Mouse (Mus musculus) hindbrain, embryonic 16.5 days (tissue): ENCODE data around the gene Rftn1. TPM values are rescaled to one million over a fixed set of nuclear protein-coding genes. Genes with fewer than 3 reads are reported as not detected.

Experiments used
- ATAC-seq: fragments of 200-750 bp; cut with Nextera tagmentation; 2 replicates; pipeline ENCODE4 v1.8.0; 2017; ENCODE audit warnings: moderate TSS enrichment, moderate library complexity
- H3K27ac ChIP-seq: fragments of 300-500 bp; sonication (generic); 2 replicates; pipeline ENCODE4 v1.5.1; 2014; ENCODE audit warnings: low read depth, mild to moderate bottlenecking, control low read depth, low read length, moderate library complexity
- H3K27me3 ChIP-seq: fragments of 300-500 bp; sonication (generic); replicated peaks from 2 replicates; pipeline ENCODE4 v1.6.1; 2014; ENCODE audit warnings: low read length; ENCODE audit not compliant: control insufficient read depth, insufficient read depth
- H3K36me3 ChIP-seq: fragments of 300-500 bp; sonication (generic); 2 replicates; pipeline ENCODE4 v1.6.1; 2014; ENCODE audit warnings: mild to moderate bottlenecking, low read length, moderate library complexity, mixed read lengths; ENCODE audit not compliant: control insufficient read depth, insufficient read depth
- H3K4me1 ChIP-seq: fragments of 300-500 bp; sonication (generic); 2 replicates; pipeline ENCODE4 v1.6.1; 2014; ENCODE audit warnings: low read depth, low read length; ENCODE audit not compliant: control insufficient read depth, insufficient read depth
- H3K4me2 ChIP-seq: fragments of 300-500 bp; sonication (generic); 2 replicates; pipeline ENCODE4 v1.6.1; 2014; ENCODE audit warnings: mild to moderate bottlenecking, low read length, control low read depth, moderate library complexity
- H3K4me3 ChIP-seq: fragments of 300-500 bp; sonication (generic); 2 replicates; pipeline ENCODE4 v1.5.1; 2014; ENCODE audit warnings: mild to moderate bottlenecking, low read length, control low read depth, moderate library complexity
- H3K9ac ChIP-seq: fragments of 300-500 bp; sonication (generic); 2 replicates; pipeline ENCODE4 v1.6.1; 2014; ENCODE audit warnings: low read depth, mild to moderate bottlenecking, control low read depth, low read length, moderate library complexity
- H3K9me3 ChIP-seq: fragments of 300-500 bp; sonication (generic); 2 replicates; pipeline ENCODE4 v1.6.1; 2014; ENCODE audit warnings: mild to moderate bottlenecking, low read length, moderate library complexity; ENCODE audit not compliant: control insufficient read depth
- WGBS: fragments of 180-500 bp; shearing (Covaris S2); extraction: QIAGEN DNeasy Blood & Tissue Kit; methylation state at CpG from one replicate; pipeline ENCODE4 v1.1.7; 2014; 5-methylcytosine and 5-hydroxymethylcytosine counted together
- polyA plus RNA-seq: library from polyadenylated mRNA; unstranded; fragments of >200 nt; fragmentation: Nextera tagmentation; extraction: Ambion mirVana; gene quantifications from 2 replicates; pipeline ENCODE4 v1.2.1, GENCODE M21; 2015

Gene Rftn1
- polyA plus RNA-seq, 1 experiment from 2014 or later = 21.1 TPM

DNA sequence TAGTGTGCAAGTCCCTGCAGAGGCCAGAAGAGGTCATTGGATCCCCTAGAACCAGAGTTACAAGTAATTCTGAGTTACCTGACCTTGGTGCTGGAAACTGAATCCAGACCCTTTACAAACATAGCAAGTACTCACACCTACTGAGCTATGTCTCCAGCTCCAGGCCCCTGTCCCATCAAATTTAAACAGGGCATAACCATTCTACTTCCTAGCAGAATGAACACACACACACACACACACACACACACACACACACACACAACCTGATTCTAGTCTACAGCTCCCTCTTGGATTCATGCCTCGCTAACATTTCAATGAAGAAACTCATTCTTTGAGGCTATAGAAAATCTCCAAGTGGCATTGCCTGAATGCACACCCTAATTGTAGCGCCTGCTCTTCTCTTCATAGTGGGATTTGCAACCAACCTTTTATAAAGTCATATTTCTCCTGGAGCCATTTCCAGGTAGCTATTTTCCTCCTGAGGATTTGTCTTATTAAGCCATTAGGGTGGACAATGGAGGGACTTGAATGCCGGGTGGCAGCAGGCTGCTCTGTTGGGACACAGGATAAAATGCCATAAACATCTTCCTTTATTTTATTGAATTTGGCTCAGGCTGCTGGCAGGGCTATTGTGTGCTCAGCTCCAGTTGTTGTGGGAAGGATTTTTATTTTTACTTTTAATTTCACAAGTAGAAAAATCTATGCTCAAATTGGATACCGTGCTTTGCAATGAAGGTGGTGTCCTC, 213.6 kb downstream of the Rftn1 start:
- no peak overlapping the region for H3K9ac ChIP-seq
- WGBS = 53% methylated on average over 4 of the region's 4 CpGs

DNA sequence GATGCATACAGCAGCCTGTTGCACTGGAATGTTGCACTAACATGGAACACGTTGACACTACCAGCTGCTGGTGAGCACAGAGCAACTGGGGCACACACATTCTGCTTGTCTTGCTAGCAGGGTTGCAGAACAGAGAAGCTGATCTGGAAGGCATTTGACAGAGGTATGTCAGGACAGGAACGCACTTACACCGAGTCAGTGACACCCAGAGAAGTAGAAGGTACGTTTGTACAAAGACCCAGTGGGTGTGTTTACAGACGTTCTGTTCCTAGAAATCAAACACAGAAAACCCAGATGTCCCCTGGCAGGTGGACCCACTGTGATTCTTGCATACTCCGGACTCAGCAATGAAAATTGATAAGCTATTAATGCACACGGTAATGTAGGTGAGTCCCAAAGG, 215.0 kb downstream of the Rftn1 start:
- Histone ChIP-seq H3K27me3 (no peaks in the 10 kb centered on the region), H3K9ac (no peak overlapping the region), H3K27ac (no peak overlapping the region), H3K4me1 (peaks cover 5% of the 10 kb centered on the region; the same call in 1 of the 2 replicates), H3K9me3 (peaks cover 4% of the 10 kb centered on the region; the same call in 1 of the 2 replicates), H3K36me3 (no peaks in the 10 kb centered on the region), H3K4me2 (no peak overlapping the region), H3K4me3 (no peak overlapping the region)
- no peak for ATAC-seq
- WGBS = 49% methylated on average over 7 of the region's 7 CpGs

More for the DNA sequence above, 213.6 kb downstream of the Rftn1 start:
- H3K27ac ChIP-seq = peak overlapping the region; percentile 9; the same call in 1 of the 2 replicates
- ATAC-seq = peak; percentile 35; the same call in 1 of the 2 replicates
- H3K9me3 ChIP-seq = peaks cover 4% of the 10 kb centered on the region; the same call in 1 of the 2 replicates
- no peaks in the 10 kb centered on the region for H3K27me3 ChIP-seq
- H3K4me3 ChIP-seq = no peak overlapping the region
- H3K36me3 ChIP-seq = no peaks in the 10 kb centered on the region
- no peak overlapping the region for H3K4me2 ChIP-seq
- H3K4me1 ChIP-seq = peaks cover 5% of the 10 kb centered on the region; the same call in 1 of the 2 replicates

DNA sequence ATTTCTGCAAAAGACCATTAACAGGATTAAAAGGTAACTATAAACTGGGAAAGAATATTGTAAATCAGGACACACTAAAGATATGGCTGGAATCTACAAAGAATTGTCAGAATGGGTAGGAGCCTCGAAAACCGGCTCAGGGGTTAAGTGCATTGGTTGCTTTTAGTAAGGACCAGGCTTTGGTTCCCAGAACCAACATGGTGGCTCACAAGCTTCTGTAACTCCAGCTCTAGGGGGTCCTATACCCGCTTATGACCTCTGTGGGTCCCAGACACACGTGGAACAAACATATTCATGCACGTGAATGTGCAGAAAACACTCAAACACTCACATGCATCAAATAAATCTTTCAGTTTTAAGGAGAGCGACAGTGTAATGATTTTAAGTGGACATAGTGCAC, 215.5 kb downstream of the Rftn1 start:
- WGBS = 86% methylated on average over 6 of the region's 6 CpGs
- Histone ChIP-seq H3K27ac (no peak overlapping the region), H3K4me2 (no peak overlapping the region), H3K9ac (no peak overlapping the region), H3K9me3 (peaks cover under 1% of the 10 kb centered on the region; the same call in 1 of the 2 replicates), H3K4me3 (no peak overlapping the region), H3K36me3 (no peaks in the 10 kb centered on the region), H3K27me3 (no peaks in the 10 kb centered on the region), H3K4me1 (peaks cover 5% of the 10 kb centered on the region; the same call in 1 of the 2 replicates)
- no peak for ATAC-seq

DNA sequence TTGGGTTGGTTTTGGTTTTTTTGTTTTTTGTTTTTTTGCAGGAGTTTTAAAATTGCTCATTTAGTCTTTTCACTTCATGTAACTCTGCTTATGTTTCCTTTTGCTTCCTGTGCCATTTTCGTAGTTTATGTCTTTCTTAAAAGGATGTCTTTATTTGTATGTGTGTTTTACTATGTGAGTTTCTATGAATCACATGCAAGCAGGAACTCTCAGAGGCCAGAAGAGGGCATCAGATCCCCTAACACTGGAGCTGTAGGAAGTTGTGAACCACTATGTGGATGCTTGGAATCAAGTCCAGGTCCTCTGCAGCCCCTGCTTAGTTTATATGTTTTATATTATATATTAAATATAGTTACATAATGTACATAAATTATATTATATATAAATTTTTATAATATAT, 218.3 kb downstream of the Rftn1 start:
- no peak overlapping the region for H3K4me2 ChIP-seq
- no peaks in the 10 kb centered on the region for H3K36me3 ChIP-seq
- WGBS = 89% methylated on average over 1 of the region's 1 CpGs
- ATAC-seq = no peak
- peaks cover 3% of the 10 kb centered on the region; the same call in 1 of the 2 replicates for H3K4me1 ChIP-seq
- H3K9ac ChIP-seq = no peak overlapping the region
- no peak overlapping the region for H3K4me3 ChIP-seq
- no peaks in the 10 kb centered on the region for H3K9me3 ChIP-seq
- no peaks in the 10 kb centered on the region for H3K27me3 ChIP-seq
- H3K27ac ChIP-seq = no peak overlapping the region

DNA sequence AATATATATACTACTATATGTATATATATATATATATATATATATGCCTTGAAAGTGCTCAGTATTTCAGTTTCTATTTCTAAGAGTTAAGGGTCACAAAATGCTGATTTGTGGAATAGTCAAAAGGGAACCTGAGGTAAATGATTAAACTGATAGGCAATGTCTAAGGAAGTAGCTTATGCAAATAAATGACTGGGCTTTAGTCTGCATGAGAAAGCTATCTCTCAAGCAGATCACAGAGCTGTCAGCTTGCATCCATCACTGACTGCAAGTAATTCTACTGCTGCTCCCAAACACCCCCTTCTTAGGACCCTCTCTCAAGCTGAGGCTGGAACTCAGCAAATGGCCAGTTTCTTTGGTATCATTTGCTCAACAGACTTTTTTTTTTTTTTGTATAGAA, 219.4 kb downstream of the Rftn1 start:
- no peak overlapping the region for H3K27ac ChIP-seq

DNA sequence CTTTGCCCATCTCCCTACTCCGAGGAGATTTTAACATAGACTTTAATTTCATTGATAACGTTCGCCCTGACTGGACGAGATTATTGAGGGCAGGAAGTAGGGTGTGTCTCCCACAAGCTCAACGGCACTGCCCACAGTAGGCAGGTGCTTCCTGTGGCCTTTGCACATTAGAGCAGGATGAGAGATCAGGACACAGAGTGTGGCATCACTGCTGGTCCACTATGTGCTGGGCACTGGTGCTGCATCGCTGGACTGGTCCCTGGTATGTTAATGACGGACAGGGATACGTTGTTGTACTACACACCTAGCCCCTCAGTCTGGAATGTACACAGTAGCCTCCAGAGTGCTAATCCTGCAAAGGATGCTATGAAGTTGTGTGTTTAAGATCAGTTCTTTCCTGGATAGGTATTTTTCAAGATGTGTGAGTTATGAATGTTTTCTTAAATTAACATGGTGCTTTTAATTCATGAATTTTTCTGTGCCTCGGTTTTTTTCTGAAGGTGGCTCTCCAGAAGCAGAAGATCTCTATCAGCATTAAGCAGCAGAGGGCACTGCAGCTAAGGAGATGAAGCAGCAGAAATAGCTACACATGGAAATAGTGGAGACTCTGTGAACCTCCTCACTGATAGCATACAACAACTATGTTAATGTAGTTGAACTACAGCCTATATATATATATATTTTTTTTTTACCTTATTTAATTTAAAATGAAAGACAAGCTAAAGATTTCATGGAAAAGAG, 221.8 kb downstream of the Rftn1 start:
- Histone ChIP-seq H3K4me1 (no peaks in the 10 kb centered on the region), H3K36me3 (no peaks in the 10 kb centered on the region), H3K9me3 (no peaks in the 10 kb centered on the region), H3K27me3 (no peaks in the 10 kb centered on the region), H3K4me3 (no peak overlapping the region), H3K4me2 (no peak overlapping the region), H3K9ac (no peak overlapping the region), H3K27ac (no peak overlapping the region)
- 69% methylated on average over 9 of the region's 9 CpGs for WGBS
- ATAC-seq = peak; percentile 66

More for the DNA sequence above, 219.4 kb downstream of the Rftn1 start:
- H3K9ac ChIP-seq = no peak overlapping the region
- no peaks in the 10 kb centered on the region for H3K4me1 ChIP-seq
- no peaks in the 10 kb centered on the region for H3K36me3 ChIP-seq
- no peak overlapping the region for H3K4me2 ChIP-seq
- ATAC-seq = no peak
- H3K9me3 ChIP-seq = no peaks in the 10 kb centered on the region
- H3K4me3 ChIP-seq = no peak overlapping the region
- H3K27me3 ChIP-seq = no peaks in the 10 kb centered on the region

DNA sequence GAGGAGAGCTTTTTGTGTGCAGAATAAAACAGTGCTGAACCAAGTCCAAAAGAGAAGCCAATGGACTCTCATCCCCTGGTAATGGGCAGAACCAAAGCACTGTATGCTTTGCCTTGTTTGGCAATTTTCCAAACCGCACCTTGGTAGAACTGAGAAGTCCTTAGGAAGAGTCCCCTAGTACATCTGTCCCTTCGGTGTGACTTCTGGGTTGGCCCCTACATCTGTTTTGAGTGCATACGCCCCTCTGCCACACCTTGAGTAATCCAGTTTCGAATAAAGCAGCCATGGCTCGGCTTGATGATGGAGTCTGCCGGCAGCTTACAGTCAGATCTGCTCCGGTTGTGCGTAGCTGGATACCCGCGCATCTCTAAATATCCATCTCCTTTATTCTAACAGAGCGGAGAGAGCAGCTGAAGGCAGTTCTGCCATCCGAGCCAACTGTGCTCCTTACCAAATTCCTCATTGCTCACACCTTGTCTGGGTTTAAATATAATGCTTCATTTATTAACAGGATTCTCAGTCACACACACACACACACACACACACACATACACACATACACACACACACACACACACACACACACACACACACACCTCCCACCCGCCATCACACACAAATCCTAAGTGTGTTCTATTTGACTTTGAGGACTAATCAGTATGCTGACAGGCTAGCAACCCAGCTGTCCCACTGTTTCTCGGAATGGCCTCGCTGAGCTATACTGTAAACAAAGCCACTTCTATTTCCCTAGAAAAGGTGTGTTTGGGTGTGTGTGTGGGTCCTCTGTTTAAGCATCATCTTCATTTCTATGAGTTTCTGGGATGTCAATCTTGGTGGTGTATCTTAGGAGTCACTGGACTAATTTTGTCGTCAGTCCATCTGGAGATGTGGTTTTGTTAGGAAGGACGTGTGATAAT, 224.4 kb downstream of the Rftn1 start:
- Histone ChIP-seq H3K4me1 (no peaks in the 10 kb centered on the region), H3K4me3 (no peak overlapping the region), H3K27ac (no peak overlapping the region), H3K27me3 (no peaks in the 10 kb centered on the region), H3K36me3 (no peaks in the 10 kb centered on the region), H3K9ac (no peak overlapping the region), H3K4me2 (no peak overlapping the region), H3K9me3 (no peaks in the 10 kb centered on the region)
- 57% methylated on average over 17 of the region's 17 CpGs for WGBS
- 0 out of 2 replicates have a peak, but pooled peaks have one; percentile 48 for ATAC-seq

DNA sequence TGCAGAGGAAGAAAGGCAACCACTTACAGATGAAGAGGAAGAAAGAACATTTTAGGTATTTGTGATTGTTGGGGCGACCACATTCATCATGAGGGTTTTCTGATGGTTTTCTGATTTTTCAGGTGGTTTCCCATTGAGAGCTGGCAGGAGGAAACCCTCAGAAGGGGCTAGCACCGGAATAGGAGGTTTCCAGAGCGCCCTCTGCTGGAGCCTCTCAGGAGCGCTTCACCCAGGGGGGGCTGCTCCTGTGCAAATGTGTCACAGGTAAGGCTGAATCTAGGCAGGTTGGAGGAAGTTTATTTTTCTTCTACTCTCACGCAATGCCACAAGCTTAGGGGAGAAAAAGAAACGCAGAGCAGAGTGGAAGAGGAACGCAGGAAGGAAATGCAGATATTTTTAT, 225.4 kb downstream of the Rftn1 start:
- ATAC-seq = no peak
- Histone ChIP-seq H3K27me3 (no peaks in the 10 kb centered on the region), H3K4me2 (no peak overlapping the region), H3K36me3 (no peaks in the 10 kb centered on the region), H3K9ac (no peak overlapping the region), H3K4me1 (no peaks in the 10 kb centered on the region), H3K4me3 (no peak overlapping the region), H3K9me3 (no peaks in the 10 kb centered on the region; the same call in 1 of the 2 replicates), H3K27ac (no peak overlapping the region)
- 77% methylated on average over 7 of the region's 7 CpGs for WGBS
